Comparison of ENCODE assay signal across 9 mouse cellular contexts in the genomic region with DNA sequence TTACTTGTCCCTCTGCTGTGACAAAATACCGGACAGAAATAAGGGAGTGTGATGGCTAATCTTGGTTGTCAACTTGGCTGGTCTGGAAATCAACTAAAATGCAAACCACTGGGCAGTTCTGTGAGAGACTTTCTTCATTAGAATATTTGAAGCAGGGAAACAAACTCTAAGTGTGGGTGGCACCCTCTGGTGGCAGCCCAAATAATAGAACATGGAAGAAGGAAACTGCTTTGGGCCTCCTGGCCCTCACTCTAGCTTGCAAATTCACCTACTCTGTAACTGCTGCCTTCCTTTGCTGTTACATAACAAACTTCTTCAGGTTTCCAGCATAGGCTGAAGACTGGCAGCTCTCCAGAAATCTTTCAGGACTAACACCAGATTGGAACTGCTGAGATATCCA. TPM values are rescaled to one million over a fixed set of nuclear protein-coding genes. Genes with fewer than 3 reads are reported as not detected.
DNase-seq lines count a peak whose midpoint lies in the region; ATAC-seq and TF ChIP-seq lines count a peak whose summit lies in the region.
"Had no signal": no experiment of that assay in that cellular context is flagged by ENCODE, and none has a peak within 500 bp of the region (broad histone marks: within the 10 kb centered on the region; RNA-seq: fewer than 3 reads in every experiment).

No protein-coding gene starts in this region.

- intact Hi-C loops in left cerebral cortex, postnatal 4 days (cut with DNase I): loop anchor here (5.0 kb wide), 1 partner anchor 226 kb away; no protein-coding TSS in a partner anchor

- WGBS in liver, embryonic 12.5 days (ENCODE audit: insufficient replicate concordance): 17% methylated on average over 1 of the region's 1 CpGs
- 18% methylated on average over 1 of the region's 1 CpGs for WGBS in hindbrain, postnatal 0 days

- no peaks in the 10 kb centered on the region for H3K36me3 ChIP-seq in liver, embryonic 12.5 days
- no peaks in the 10 kb centered on the region for H3K36me3 ChIP-seq in hindbrain, postnatal 0 days (ENCODE audit: insufficient read depth, low read length)
- H3K36me3 ChIP-seq: midbrain, embryonic 12.5 days had no signal

- H3K4me1 ChIP-seq in liver, embryonic 12.5 days: no peaks in the 10 kb centered on the region
- no peaks in the 10 kb centered on the region for H3K4me1 ChIP-seq in hindbrain, postnatal 0 days (ENCODE audit: insufficient read depth, low read length)
- H3K4me1 ChIP-seq: midbrain, embryonic 12.5 days had no signal

- no peak overlapping the region for H3K9ac ChIP-seq in liver, embryonic 12.5 days
- H3K9ac ChIP-seq in hindbrain, postnatal 0 days (replicated peaks; ENCODE audit: low read length): no peak overlapping the region
- H3K9ac ChIP-seq: midbrain, embryonic 12.5 days had no signal

- no peak overlapping the region for H3K4me3 ChIP-seq in liver, embryonic 12.5 days
- no peak overlapping the region for H3K4me3 ChIP-seq in hindbrain, postnatal 0 days (ENCODE audit: low read length)
- H3K4me3 ChIP-seq: midbrain, embryonic 12.5 days had no signal

- no peaks in the 10 kb centered on the region for H3K9me3 ChIP-seq in liver, embryonic 12.5 days (replicated peaks)
- no peaks in the 10 kb centered on the region for H3K9me3 ChIP-seq in hindbrain, postnatal 0 days (ENCODE audit: low read length)
- H3K9me3 ChIP-seq: midbrain, embryonic 12.5 days had no signal

- no peaks in the 10 kb centered on the region; the same call in 1 of the 2 replicates for H3K27me3 ChIP-seq in liver, embryonic 12.5 days (replicated peaks)
- H3K27me3 ChIP-seq in hindbrain, postnatal 0 days (ENCODE audit: insufficient read depth, low read length): no peaks in the 10 kb centered on the region

- H3K4me2 ChIP-seq in liver, embryonic 12.5 days: no peak overlapping the region
- H3K4me2 ChIP-seq in hindbrain, postnatal 0 days (ENCODE audit: low read depth, low read length): no peak overlapping the region
- H3K4me2 ChIP-seq: midbrain, embryonic 12.5 days had no signal

- H3K27ac ChIP-seq in liver, embryonic 12.5 days: no peak overlapping the region
- H3K27ac ChIP-seq in hindbrain, postnatal 0 days: no peak overlapping the region
- H3K27ac ChIP-seq: midbrain, embryonic 12.5 days had no signal

- DNase-seq in liver (peak; percentile 14), R1 (ENCODE audit: low read depth, low spot score) (peak; percentile 49)
- DNase-seq in cerebellum, postnatal 25 days: peak; percentile 67 to 78
- DNase-seq in hindbrain, postnatal 0 days (ENCODE audit: low spot score): peak; percentile 79
- DNase-seq in left cerebral cortex, postnatal 4 days: peak; percentile 70
- DNase-seq in right cerebral cortex, adult 18-20 months: peak; percentile 68

- peak; percentile 80 for TF ChIP-seq CTCF in hindbrain, postnatal 0 days (IDR thresholded peaks at IDR 0.05; ENCODE audit: low read depth)

- no peak for ATAC-seq in liver, embryonic 12.5 days
- ATAC-seq in hindbrain, postnatal 0 days: no peak
- ATAC-seq in erythroblast, adult 5-6 weeks (replicated peaks; ENCODE audit: low FRiP score, poor library complexity, severe bottlenecking): no peak

RNA-seq across cellular contexts. Expression of a gene that starts 58.7 kb away (rescaled TPM):
- 0.61 and 0.68 TPM in 2 replicates for polyA plus RNA-seq in liver, embryonic 12.5 days (2016; fragmentation: Nextera tagmentation; extraction: Ambion mirVana)
- 79.8 and 88.4 TPM in 2 replicates for total RNA-seq in hindbrain, postnatal 0 days (2014; rRNA removed)
- 43.8 and 46.4 TPM in 2 replicates for polyA plus RNA-seq in hindbrain, postnatal 0 days (2015; fragmentation: Nextera tagmentation; extraction: Ambion mirVana)
- total RNA-seq in left cerebral cortex, postnatal 4 days (2021): 100 to 1,000 TPM; 184 to 207 TPM
- not detected in 2 replicates for total RNA-seq in erythroblast, adult 5-6 weeks (2015; ENCODE audit: low replicate concordance)
- not detected in 2 replicates for total RNA-seq in erythroblast, adult 5-6 weeks (2017; ENCODE audit: low replicate concordance)

Comparison
In these comparisons a context has a peak if more than half of its experiments do, and no peak if none do; other contexts are left out.
1. DNase-seq: peak in every context shown above with its lines; median percentile 79 in hindbrain, postnatal 0 days; 72 in cerebellum, postnatal 25 days; 70 in left cerebral cortex, postnatal 4 days; 68 in right cerebral cortex, adult 18-20 months; 49 in R1; 14 in liver.
2. RNA of a gene that starts 58.7 kb away (total RNA-seq): 184 to 207 TPM in left cerebral cortex, postnatal 4 days and 79.8 to 88.4 TPM in hindbrain, postnatal 0 days; not detected in erythroblast, adult 5-6 weeks; every median in the first group is over 10 times any median in the second.